Mouse (Mus musculus): ENCODE measurements around the gene Xpnpep1. TPM values are rescaled to one million over a fixed set of nuclear protein-coding genes. Genes with fewer than 3 reads are reported as not detected.

Xpnpep1 gene
- polyA plus RNA-seq, 1 experiment: 250 TPM

GRCm38 (mm10) chr19:53080921-53081320 is 40.9 kb upstream of the Xpnpep1 start:
- TF ChIP-seq POLR2A (IDR thresholded peaks at IDR 0.05; ENCODE audit: low read depth, low read length) (no peak), CTCF (conservative IDR thresholded peaks at IDR 0.05; ENCODE audit: insufficient read depth, insufficient read length, low read depth, low read length) (no peak)
- whole genome bisulfite sequencing: 28% methylated on average over 6 of the region's 6 CpGs
- no peak overlapping the region for H3K4me3 ChIP-seq (ENCODE audit: insufficient read depth, low read depth, low read length)
- peak overlapping the region; percentile 51; the same call in 1 of the 2 replicates for H3K27ac ChIP-seq (ENCODE audit: insufficient read depth, low read depth, low read length)
- peak; percentile 76 for DNase-seq
- peaks cover 23% of the 10 kb centered on the region for H3K4me1 ChIP-seq (ENCODE audit: control insufficient read depth, insufficient read depth, low read length)
- H3K36me3 ChIP-seq (ENCODE audit: control insufficient read depth, insufficient read depth, low read length): no peaks in the 10 kb centered on the region
- no peaks in the 10 kb centered on the region for H3K27me3 ChIP-seq (replicated peaks; ENCODE audit: control insufficient read depth, insufficient read depth, low read length)

GRCm38 (mm10) chr19:53080487-53080886 is 40.5 kb upstream of the Xpnpep1 start:
- Histone ChIP-seq H3K36me3 (ENCODE audit: control insufficient read depth, insufficient read depth, low read length) (no peaks in the 10 kb centered on the region), H3K27me3 (replicated peaks; ENCODE audit: control insufficient read depth, insufficient read depth, low read length) (no peaks in the 10 kb centered on the region), H3K4me1 (ENCODE audit: control insufficient read depth, insufficient read depth, low read length) (peaks cover 27% of the 10 kb centered on the region), H3K4me3 (ENCODE audit: insufficient read depth, low read depth, low read length) (no peak overlapping the region), H3K27ac (ENCODE audit: insufficient read depth, low read depth, low read length) (no peak overlapping the region)
- TF ChIP-seq CTCF (conservative IDR thresholded peaks at IDR 0.05; ENCODE audit: insufficient read depth, insufficient read length, low read depth, low read length): no peak
- no peak for TF ChIP-seq POLR2A (IDR thresholded peaks at IDR 0.05; ENCODE audit: low read depth, low read length)
- DNase-seq: no peak
- 43% methylated on average over 3 of the region's 3 CpGs for WGBS

- no peak overlapping the region for H3K4me3 ChIP-seq (ENCODE audit: insufficient read depth, low read depth, low read length)
- H3K4me1 ChIP-seq (ENCODE audit: control insufficient read depth, insufficient read depth, low read length): peaks cover 29% of the 10 kb centered on the region
- DNase-seq: peak; percentile 75
- WGBS: 62% methylated on average over 11 of the region's 11 CpGs
- H3K36me3 ChIP-seq (ENCODE audit: control insufficient read depth, insufficient read depth, low read length): no peaks in the 10 kb centered on the region
- TF ChIP-seq POLR2A (IDR thresholded peaks at IDR 0.05; ENCODE audit: low read depth, low read length) (no peak), CTCF (conservative IDR thresholded peaks at IDR 0.05; ENCODE audit: insufficient read depth, insufficient read length, low read depth, low read length) (no peak)
- H3K27me3 ChIP-seq (replicated peaks; ENCODE audit: control insufficient read depth, insufficient read depth, low read length): no peaks in the 10 kb centered on the region
- H3K27ac ChIP-seq (ENCODE audit: insufficient read depth, low read depth, low read length): no peak overlapping the region
Observed at GRCm38 (mm10) chr19:53080026-53080425, 40.0 kb upstream of the Xpnpep1 start.

GRCm38 (mm10) chr19:53078271-53079085 is 38.5 kb upstream of the Xpnpep1 start:
- Histone ChIP-seq H3K4me3 (ENCODE audit: insufficient read depth, low read depth, low read length) (no peak overlapping the region), H3K27ac (ENCODE audit: insufficient read depth, low read depth, low read length) (no peak overlapping the region), H3K4me1 (ENCODE audit: control insufficient read depth, insufficient read depth, low read length) (peaks cover 31% of the 10 kb centered on the region), H3K27me3 (replicated peaks; ENCODE audit: control insufficient read depth, insufficient read depth, low read length) (no peaks in the 10 kb centered on the region), H3K36me3 (ENCODE audit: control insufficient read depth, insufficient read depth, low read length) (no peaks in the 10 kb centered on the region)
- 69% methylated on average over 9 of the region's 9 CpGs for WGBS
- no peak for TF ChIP-seq CTCF (conservative IDR thresholded peaks at IDR 0.05; ENCODE audit: insufficient read depth, insufficient read length, low read depth, low read length)
- TF ChIP-seq POLR2A (IDR thresholded peaks at IDR 0.05; ENCODE audit: low read depth, low read length): no peak
- DNase-seq: no peak

GRCm38 (mm10) chr19:53077278-53077677 is 37.3 kb upstream of the Xpnpep1 start:
- Histone ChIP-seq H3K36me3 (ENCODE audit: control insufficient read depth, insufficient read depth, low read length) (no peaks in the 10 kb centered on the region), H3K27ac (ENCODE audit: insufficient read depth, low read depth, low read length) (no peak overlapping the region), H3K4me1 (ENCODE audit: control insufficient read depth, insufficient read depth, low read length) (peaks cover 31% of the 10 kb centered on the region), H3K27me3 (replicated peaks; ENCODE audit: control insufficient read depth, insufficient read depth, low read length) (no peaks in the 10 kb centered on the region), H3K4me3 (ENCODE audit: insufficient read depth, low read depth, low read length) (no peak overlapping the region)
- 93% methylated on average over 5 of the region's 5 CpGs for WGBS
- TF ChIP-seq POLR2A (IDR thresholded peaks at IDR 0.05; ENCODE audit: low read depth, low read length) (no peak), CTCF (conservative IDR thresholded peaks at IDR 0.05; ENCODE audit: insufficient read depth, insufficient read length, low read depth, low read length) (no peak)
- no peak for DNase-seq

- no peaks in the 10 kb centered on the region for H3K27me3 ChIP-seq (replicated peaks; ENCODE audit: control insufficient read depth, insufficient read depth, low read length)
- TF ChIP-seq CTCF (conservative IDR thresholded peaks at IDR 0.05; ENCODE audit: insufficient read depth, insufficient read length, low read depth, low read length) (no peak), POLR2A (IDR thresholded peaks at IDR 0.05; ENCODE audit: low read depth, low read length) (no peak)
- H3K27ac ChIP-seq (ENCODE audit: insufficient read depth, low read depth, low read length): 0 out of 2 replicates have a peak overlapping the region, but pooled peaks have one; percentile 27
- H3K36me3 ChIP-seq (ENCODE audit: control insufficient read depth, insufficient read depth, low read length): no peaks in the 10 kb centered on the region
- peaks cover 29% of the 10 kb centered on the region for H3K4me1 ChIP-seq (ENCODE audit: control insufficient read depth, insufficient read depth, low read length)
- WGBS: 42% methylated on average over 18 of the region's 18 CpGs
- no peak overlapping the region for H3K4me3 ChIP-seq (ENCODE audit: insufficient read depth, low read depth, low read length)
- DNase-seq: peak; percentile 84
Observed at GRCm38 (mm10) chr19:53076238-53076981, 36.4 kb upstream of the Xpnpep1 start.

GRCm38 (mm10) chr19:53075896-53076237 is 35.9 kb upstream of the Xpnpep1 start:
- peaks cover 23% of the 10 kb centered on the region for H3K4me1 ChIP-seq (ENCODE audit: control insufficient read depth, insufficient read depth, low read length)
- no peak overlapping the region for H3K4me3 ChIP-seq (ENCODE audit: insufficient read depth, low read depth, low read length)
- no peaks in the 10 kb centered on the region for H3K27me3 ChIP-seq (replicated peaks; ENCODE audit: control insufficient read depth, insufficient read depth, low read length)
- TF ChIP-seq CTCF (conservative IDR thresholded peaks at IDR 0.05; ENCODE audit: insufficient read depth, insufficient read length, low read depth, low read length): no peak
- TF ChIP-seq POLR2A (IDR thresholded peaks at IDR 0.05; ENCODE audit: low read depth, low read length): no peak
- no peak for DNase-seq
- WGBS: 67% methylated on average over 11 of the region's 11 CpGs
- H3K36me3 ChIP-seq (ENCODE audit: control insufficient read depth, insufficient read depth, low read length): no peaks in the 10 kb centered on the region
- H3K27ac ChIP-seq (ENCODE audit: insufficient read depth, low read depth, low read length): peak overlapping the region; percentile 20; the same call in 1 of the 2 replicates
